Mouse (Mus musculus) embryonic fibroblast, embryonic 13.5 days (primary cell): Measurements from ENCODE around the gene Ttc16. TPM values are rescaled to one million over a fixed set of nuclear protein-coding genes. Genes with fewer than 3 reads are reported as not detected.

Source experiments
- H3K27ac ChIP-seq: 2 replicates; pipeline ENCODE4 v1.5.1; 2012; ENCODE audit warnings: low read length, control low read depth, inconsistent platforms; ENCODE audit not compliant: insufficient read depth
- H3K4me1 ChIP-seq: 2 replicates; pipeline ENCODE4 v1.6.1; 2011; ENCODE audit warnings: low read length; ENCODE audit not compliant: control insufficient read depth, insufficient read depth
- H3K4me3 ChIP-seq: 2 replicates; pipeline ENCODE4 v1.5.1; 2011; ENCODE audit warnings: mild to moderate bottlenecking, control low read depth, low read length; ENCODE audit not compliant: insufficient read depth
- CTCF ChIP-seq: IDR thresholded peaks from 2 replicates; pipeline ENCODE4 v1.5.1; 2011; ENCODE audit warnings: mild to moderate bottlenecking, control low read depth, low read length, moderate library complexity, borderline replicate concordance; ENCODE audit not compliant: insufficient read depth
- POLR2A ChIP-seq: IDR thresholded peaks from 2 replicates; pipeline ENCODE4 v1.6.1; 2011; ENCODE audit warnings: low read depth, mild to moderate bottlenecking, control low read depth, low read length, moderate library complexity
- polyA plus RNA-seq: library from polyadenylated mRNA; stranded (reverse); fragments of >200 nt; gene quantifications from 2 replicates; pipeline ENCODE4 v1.2.4, GENCODE M21; 2011; ENCODE audit warnings: low read depth; ENCODE audit not compliant: missing spikeins, insufficient read length

The Ttc16 gene
- polyA plus RNA-seq, 1 experiment: 0.40 TPM

- TF ChIP-seq CTCF (no peak), POLR2A (no peak)
- H3K4me3 ChIP-seq: no peak overlapping the region
- H3K27ac ChIP-seq: no peak overlapping the region
- H3K4me1 ChIP-seq: peaks cover 11% of the 10 kb centered on the region
Measured at GRCm38 (mm10) chr2:32734480-32734879, 41.0 kb downstream of the Ttc16 start.

GRCm38 (mm10) chr2:32732695-32733094 is 42.7 kb downstream of the Ttc16 start:
- Histone ChIP-seq H3K4me1 (peaks cover 11% of the 10 kb centered on the region), H3K4me3 (no peak overlapping the region), H3K27ac (no peak overlapping the region)
- TF ChIP-seq CTCF: no peak
- TF ChIP-seq POLR2A: no peak

GRCm38 (mm10) chr2:32731911-32732310 is 43.5 kb downstream of the Ttc16 start:
- H3K4me3 ChIP-seq: no peak overlapping the region
- TF ChIP-seq CTCF: no peak
- TF ChIP-seq POLR2A: no peak
- peaks cover 11% of the 10 kb centered on the region for H3K4me1 ChIP-seq
- H3K27ac ChIP-seq: no peak overlapping the region

- no peak for TF ChIP-seq CTCF
- TF ChIP-seq POLR2A: no peak
- Histone ChIP-seq H3K4me1 (peaks cover 11% of the 10 kb centered on the region), H3K27ac (no peak overlapping the region), H3K4me3 (no peak overlapping the region)
Measured at GRCm38 (mm10) chr2:32730854-32731253, 44.6 kb downstream of the Ttc16 start.

GRCm38 (mm10) chr2:32729547-32729946 is 45.9 kb downstream of the Ttc16 start:
- TF ChIP-seq CTCF: no peak
- TF ChIP-seq POLR2A: no peak
- Histone ChIP-seq H3K4me1 (peaks cover 11% of the 10 kb centered on the region), H3K4me3 (no peak overlapping the region), H3K27ac (no peak overlapping the region)

GRCm38 (mm10) chr2:32728463-32728862 is 47.0 kb downstream of the Ttc16 start:
- TF ChIP-seq POLR2A (no peak), CTCF (no peak)
- Histone ChIP-seq H3K4me3 (no peak overlapping the region), H3K4me1 (peaks cover 11% of the 10 kb centered on the region), H3K27ac (no peak overlapping the region)

- Histone ChIP-seq H3K4me3 (peak overlapping the region; percentile 21), H3K27ac (no peak overlapping the region), H3K4me1 (peaks cover 11% of the 10 kb centered on the region)
- TF ChIP-seq POLR2A: peak; percentile 71
- no peak for TF ChIP-seq CTCF
Measured at GRCm38 (mm10) chr2:32727435-32727834, 48.0 kb downstream of the Ttc16 start.

GRCm38 (mm10) chr2:32724832-32725790 is 50.3 kb downstream of the Ttc16 start:
- Histone ChIP-seq H3K4me3 (no peak overlapping the region), H3K27ac (no peak overlapping the region), H3K4me1 (peaks cover 9% of the 10 kb centered on the region)
- TF ChIP-seq CTCF: no peak
- TF ChIP-seq POLR2A: no peak

- Histone ChIP-seq H3K4me1 (peaks cover 9% of the 10 kb centered on the region), H3K4me3 (no peak overlapping the region), H3K27ac (no peak overlapping the region)
- no peak for TF ChIP-seq POLR2A
- TF ChIP-seq CTCF: no peak
Measured at GRCm38 (mm10) chr2:32724149-32724548, 51.3 kb downstream of the Ttc16 start.

GRCm38 (mm10) chr2:32722581-32722980 is 52.9 kb downstream of the Ttc16 start:
- TF ChIP-seq CTCF (0 out of 2 replicates have a peak, but pooled peaks have one; percentile 4), POLR2A (0 out of 2 replicates have a peak, but pooled peaks have one; percentile 13)

GRCm38 (mm10) chr2:32722046-32722445 is 53.4 kb downstream of the Ttc16 start:
- no peak for TF ChIP-seq POLR2A
- TF ChIP-seq CTCF: no peak
- H3K4me1 ChIP-seq: peaks cover 9% of the 10 kb centered on the region
- no peak overlapping the region for H3K4me3 ChIP-seq
- 0 out of 2 replicates have a peak overlapping the region, but pooled peaks have one; percentile 20 for H3K27ac ChIP-seq

More at GRCm38 (mm10) chr2:32722581-32722980, 52.9 kb downstream of the Ttc16 start:
- Histone ChIP-seq H3K4me3 (no peak overlapping the region), H3K27ac (peak overlapping the region; percentile 20; the same call in 1 of the 2 replicates), H3K4me1 (peaks cover 9% of the 10 kb centered on the region)
